Mouse (Mus musculus) myocyte (in vitro differentiated cells): ENCODE data around the gene Lrrc75a.

Experiments used
- CEBPB ChIP-seq: IDR thresholded peaks from 2 replicates; pipeline ENCODE4 v1.6.1; 2011; ENCODE audit warnings: mild to moderate bottlenecking, moderate library complexity; ENCODE audit not compliant: poor library complexity, insufficient read depth, severe bottlenecking
- E2F4 ChIP-seq: IDR thresholded peaks from one replicate; pipeline ENCODE4 v1.6.1; 2011; ENCODE audit warnings: mild to moderate bottlenecking, control low read depth, moderate library complexity; ENCODE audit not compliant: insufficient read depth
- MAX ChIP-seq: IDR thresholded peaks from one replicate; pipeline ENCODE4 v1.6.1; 2011; ENCODE audit warnings: low read depth, mild to moderate bottlenecking, control low read depth
- MYOD1 ChIP-seq, 3 experiments: IDR thresholded peaks; one replicate each; pipeline ENCODE4 v1.6.1; 2011; ENCODE audit warnings: control low read depth in 2 of 3, low read depth in 2 of 3, mild to moderate bottlenecking in 2 of 3, moderate library complexity in 1 of 3; ENCODE audit not compliant: insufficient read length in 2 of 3, control insufficient read depth in 1 of 3
- MYOG ChIP-seq, 3 experiments: IDR thresholded peaks; one replicate each; pipeline ENCODE4 v1.6.1; 2011; ENCODE audit warnings: control low read depth in 2 of 3, low read depth in 2 of 3, mild to moderate bottlenecking in 2 of 3; ENCODE audit not compliant: insufficient read length in 2 of 3, control insufficient read depth in 1 of 3, insufficient read depth in 1 of 3
- POLR2A ChIP-seq: IDR thresholded peaks from one replicate; pipeline ENCODE4 v1.6.1; 2011; ENCODE audit warnings: low read depth, mild to moderate bottlenecking, control low read depth, moderate library complexity; ENCODE audit not compliant: insufficient read length
- POLR2AphosphoS2 ChIP-seq: IDR thresholded peaks from one replicate; pipeline ENCODE4 v1.6.1; 2011; ENCODE audit warnings: low read depth, control low read depth; ENCODE audit not compliant: insufficient read length
- SRF ChIP-seq: IDR thresholded peaks from one replicate; pipeline ENCODE4 v1.6.1; 2011; ENCODE audit warnings: low read depth; ENCODE audit not compliant: control insufficient read depth, insufficient read length
- TCF12 ChIP-seq: IDR thresholded peaks from one replicate; pipeline ENCODE4 v1.6.1; 2011; ENCODE audit warnings: mild to moderate bottlenecking, control low read depth; ENCODE audit not compliant: poor library complexity, insufficient read depth, severe bottlenecking
- TCF3 ChIP-seq: IDR thresholded peaks from one replicate; pipeline ENCODE4 v1.6.1; 2011; ENCODE audit warnings: low read depth, control low read depth; ENCODE audit not compliant: insufficient read length
- USF1 ChIP-seq: IDR thresholded peaks from one replicate; pipeline ENCODE4 v1.6.1; 2011; ENCODE audit warnings: low read depth, mild to moderate bottlenecking, control low read depth, moderate library complexity

GRCm38 (mm10) chr11:62638402-62638801, 9.9 kb downstream of the Lrrc75a start:
- TF ChIP-seq POLR2A (no peak), TCF12 (no peak), MAX (no peak), TCF3 (no peak), USF1 (no peak), MYOD1 (IDR thresholded peaks at IDR 0.05; ENCODE audit: control insufficient read depth in 1 of 3, insufficient read length in 2 of 3, low read depth in 2 of 3) (no peak), E2F4 (no peak), POLR2AphosphoS2 (no peak), SRF (no peak), MYOG (IDR thresholded peaks at IDR 0.05; ENCODE audit: control insufficient read depth in 1 of 3, insufficient read depth in 1 of 3, insufficient read length in 2 of 3, low read depth in 2 of 3) (no peak), CEBPB (no peak)
